Mouse (Mus musculus) lung, adult 2 months (tissue): Measurements from ENCODE around the gene Asic2.

Experiments
- CTCF ChIP-seq: fragments of 200-500 bp; IDR thresholded peaks from 2 replicates; pipeline ENCODE4 v1.5.1; 2011; ENCODE audit warnings: mild to moderate bottlenecking, low read length, control low read depth; ENCODE audit not compliant: insufficient read depth
- POLR2A ChIP-seq: fragments of 200-500 bp; IDR thresholded peaks from 2 replicates; pipeline ENCODE4 v1.6.1; 2011; ENCODE audit warnings: low read depth, mild to moderate bottlenecking, control low read depth, low read length, borderline replicate concordance; ENCODE audit errors: extremely low read depth

GRCm38 (mm10) chr11:81323146-81323545, 645.1 kb downstream of the Asic2 start:
- TF ChIP-seq CTCF = no peak
- no peak for TF ChIP-seq POLR2A
